Mouse (Mus musculus): ENCODE measurements at regions not wholly inside any gene's neighbourhood (a gene's known extent, or its start where the extent isn't known, plus 50 kb on each side); places are given as distances from the start of the nearest gene placed in this dataset.

DNA sequence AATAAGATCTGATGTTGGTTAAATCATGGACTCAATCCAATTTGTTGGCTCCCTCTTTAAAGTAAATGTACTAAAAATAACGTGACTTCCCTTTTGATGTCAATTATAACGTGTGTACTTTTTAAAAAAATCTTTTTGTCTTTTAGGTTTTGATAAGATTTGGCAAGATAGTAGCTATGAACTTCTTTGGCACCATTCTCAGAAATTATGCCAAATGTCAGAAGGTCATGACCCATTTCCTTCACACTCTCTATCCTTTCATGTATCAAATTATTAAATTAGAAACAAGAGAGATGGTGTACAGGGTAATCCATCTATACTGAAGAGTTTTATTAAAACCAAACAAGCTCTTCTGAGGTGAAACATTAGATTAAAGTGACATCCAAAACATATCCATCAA is 121.4 kb upstream of the Dph6 start:
- H3K9ac ChIP-seq (ENCODE audit: control insufficient read depth, low read depth, low read length, poor library complexity, severe bottlenecking): no peak overlapping the region
- H3K36me3 ChIP-seq (ENCODE audit: control insufficient read depth in 1 of 2, insufficient read depth in 2 of 2, low read length in 2 of 2): no peaks in the 10 kb centered on the region
- H3K27ac ChIP-seq (ENCODE audit: control insufficient read depth, low read depth, low read length): no peak overlapping the region
- H3K27me3 ChIP-seq (ENCODE audit: control insufficient read depth in 1 of 2, insufficient read depth in 2 of 2, low read length in 2 of 2): no peaks in the 10 kb centered on the region
- H3K4me1 ChIP-seq (ENCODE audit: control insufficient read depth in 1 of 2, insufficient read depth in 2 of 2, low read length in 2 of 2): no peaks in the 10 kb centered on the region
- H3K9me3 ChIP-seq (replicated peaks; ENCODE audit: insufficient read depth, low read length): no peaks in the 10 kb centered on the region
- no peak for TF ChIP-seq USF2 (IDR thresholded peaks at IDR 0.05; ENCODE audit: borderline replicate concordance in 1 of 2, insufficient read depth in 1 of 2, low read depth in 1 of 2, low read length in 2 of 2)
- TF ChIP-seq UBTF (IDR thresholded peaks at IDR 0.05; ENCODE audit: borderline replicate concordance, insufficient read depth, low read depth, low read length): no peak
- TF ChIP-seq ZMIZ1 (IDR thresholded peaks at IDR 0.05; ENCODE audit: low read depth, low read length): no peak
- no peak for TF ChIP-seq ZC3H11A (IDR thresholded peaks at IDR 0.05; ENCODE audit: low read depth, low read length)
- no peak for TF ChIP-seq CHD2 (IDR thresholded peaks at IDR 0.05; ENCODE audit: low read length)
- no peak for TF ChIP-seq MYB (IDR thresholded peaks at IDR 0.05; ENCODE audit: low read depth, low read length)
- H3K4me3 ChIP-seq (ENCODE audit: control insufficient read depth in 1 of 2, insufficient read depth in 1 of 2, low read depth in 2 of 2, low read length in 2 of 2): no peak overlapping the region
- H3K79me2 ChIP-seq (ENCODE audit: control insufficient read depth, insufficient read depth, low read length, poor library complexity): no peaks in the 10 kb centered on the region
- DNase-seq (ENCODE audit: low read depth, low spot score): no peak

DNA sequence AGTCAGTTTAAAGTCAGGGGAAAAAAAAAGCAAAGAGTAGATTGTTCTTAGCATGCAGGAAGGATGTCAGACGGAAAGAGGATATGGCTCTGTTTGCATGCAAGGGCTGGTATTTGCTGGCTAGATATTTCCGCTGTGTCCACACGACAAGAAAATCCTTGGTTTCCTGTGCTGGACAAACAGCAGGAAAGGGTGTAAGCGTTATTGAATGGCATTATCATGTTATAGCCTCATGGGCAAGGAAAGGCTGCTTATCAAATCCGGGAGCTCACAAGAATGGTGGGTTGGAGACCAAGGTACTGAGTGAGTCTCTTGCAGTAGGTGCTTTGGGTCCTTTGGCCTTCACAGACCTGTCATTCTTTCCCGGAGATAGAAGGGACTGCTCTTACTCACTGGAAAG is 127.7 kb upstream of the Dph6 start:
- H3K27me3 ChIP-seq (ENCODE audit: control insufficient read depth in 1 of 2, insufficient read depth in 2 of 2, low read length in 2 of 2): no peaks in the 10 kb centered on the region
- H3K79me2 ChIP-seq (ENCODE audit: control insufficient read depth, insufficient read depth, low read length, poor library complexity): no peaks in the 10 kb centered on the region
- TF ChIP-seq BHLHE40 (IDR thresholded peaks at IDR 0.05; ENCODE audit: borderline replicate concordance, low read depth, low read length): no peak
- TF ChIP-seq E2F4 (IDR thresholded peaks at IDR 0.05; ENCODE audit: borderline replicate concordance, low read depth, low read length): no peak
- no peak for TF ChIP-seq MEF2A (IDR thresholded peaks at IDR 0.05; ENCODE audit: extremely low read depth, insufficient replicate concordance, low read depth, low read length, poor library complexity, severe bottlenecking)
- TF ChIP-seq ETS1 (IDR thresholded peaks at IDR 0.05; ENCODE audit: low read depth, low read length): no peak
- TF ChIP-seq TCF12 (IDR thresholded peaks at IDR 0.05; ENCODE audit: low read depth, low read length): no peak
- no peak for TF ChIP-seq NELFE (IDR thresholded peaks at IDR 0.05; ENCODE audit: low read depth, low read length)
- no peak for TF ChIP-seq TBP (IDR thresholded peaks at IDR 0.05; ENCODE audit: low read depth, low read length)
- TF ChIP-seq USF1 (IDR thresholded peaks at IDR 0.05; ENCODE audit: low read depth, low read length): no peak
- no peak for TF ChIP-seq MYB (IDR thresholded peaks at IDR 0.05; ENCODE audit: low read depth, low read length)
- TF ChIP-seq MAFK (IDR thresholded peaks at IDR 0.05; ENCODE audit: borderline replicate concordance, low read depth, low read length): no peak
- no peak for TF ChIP-seq RAD21 (IDR thresholded peaks at IDR 0.05; ENCODE audit: low read depth, low read length)
- no peaks in the 10 kb centered on the region for H3K9me3 ChIP-seq (replicated peaks; ENCODE audit: insufficient read depth, low read length)
- H3K36me3 ChIP-seq (ENCODE audit: control insufficient read depth in 1 of 2, insufficient read depth in 2 of 2, low read length in 2 of 2): no peaks in the 10 kb centered on the region
- H3K27ac ChIP-seq (ENCODE audit: control insufficient read depth, low read depth, low read length): no peak overlapping the region
- no peak overlapping the region for H3K4me3 ChIP-seq (ENCODE audit: control insufficient read depth in 1 of 2, insufficient read depth in 1 of 2, low read depth in 2 of 2, low read length in 2 of 2)
- H3K4me1 ChIP-seq (ENCODE audit: control insufficient read depth in 1 of 2, insufficient read depth in 2 of 2, low read length in 2 of 2): no peaks in the 10 kb centered on the region
- no peak for DNase-seq (ENCODE audit: low read depth, low spot score)
- H3K9ac ChIP-seq (ENCODE audit: control insufficient read depth, low read depth, low read length, poor library complexity, severe bottlenecking): no peak overlapping the region

Measured in MEL (cell line).